Comparison of ENCODE assay signal across 8 mouse cellular contexts in the genomic region with DNA sequence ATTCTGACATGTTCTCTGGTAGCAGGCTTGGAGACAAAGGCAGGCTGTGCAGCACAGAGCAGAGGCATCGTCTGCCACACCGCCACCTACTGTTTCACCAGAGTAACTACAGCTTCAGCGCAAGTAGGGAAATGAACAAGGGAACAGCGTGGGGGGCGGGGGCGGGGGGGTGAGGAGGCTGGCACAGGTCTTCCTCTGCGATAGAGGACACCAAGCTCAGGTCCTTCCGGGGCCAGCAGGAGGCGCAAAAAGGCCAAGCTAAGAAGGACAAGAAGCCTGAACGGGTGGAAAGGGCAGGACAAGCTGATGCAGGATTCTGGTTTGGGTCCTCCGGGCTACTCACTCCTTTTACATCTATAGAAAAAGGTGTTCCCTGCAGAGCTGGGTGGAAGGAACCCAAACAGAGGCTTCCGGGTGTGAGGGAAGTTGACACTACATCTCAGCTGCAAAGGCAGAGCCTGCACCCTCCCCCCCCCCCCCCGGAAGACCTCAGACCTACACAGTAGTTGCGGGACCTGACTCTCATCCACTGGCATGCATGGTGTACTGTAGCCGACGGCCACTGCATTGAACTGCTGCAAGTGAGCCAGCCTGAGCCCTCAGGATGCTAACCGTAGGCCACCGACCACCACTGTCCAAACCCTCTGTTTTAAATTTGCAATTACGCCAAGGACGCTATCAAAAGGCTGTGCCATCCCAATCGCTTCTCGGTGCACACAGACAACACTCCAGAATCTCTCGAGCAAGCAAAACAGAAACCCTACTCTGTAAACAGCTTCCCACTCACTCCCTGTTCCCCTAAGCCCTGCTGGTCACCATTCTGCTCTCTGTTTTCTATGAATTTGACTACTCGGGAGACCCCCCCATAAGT.
DNase-seq lines count a peak whose midpoint lies in the region; ATAC-seq and TF ChIP-seq lines count a peak whose summit lies in the region.

No protein-coding gene starts in this region.

- H3K9me3 ChIP-seq in embryonic facial prominence, embryonic 10.5 days = no peaks in the 10 kb centered on the region
- H3K9me3 ChIP-seq in stomach, postnatal 0 days (ENCODE audit: control insufficient read depth, low read length) = no peaks in the 10 kb centered on the region

- H3K4me2 ChIP-seq in stomach, postnatal 0 days (replicated peaks; ENCODE audit: low read depth) = peak overlapping the region; percentile 66

- ATAC-seq in monocyte, adult 5-6 weeks (replicated peaks; ENCODE audit: insufficient number of reproducible peaks, low FRiP score, low TSS enrichment, poor library complexity, severe bottlenecking) = peak; percentile 65
- ATAC-seq in stomach, postnatal 0 days (ENCODE audit: low FRiP score, low TSS enrichment) = peak; percentile 87

- no peaks in the 10 kb centered on the region; the same call in 1 of the 2 replicates for H3K27me3 ChIP-seq in embryonic facial prominence, embryonic 10.5 days (replicated peaks; ENCODE audit: low read depth, poor library complexity, severe bottlenecking)
- no peaks in the 10 kb centered on the region for H3K27me3 ChIP-seq in stomach, postnatal 0 days (ENCODE audit: control insufficient read depth, insufficient read depth, low read length)

- H3K4me3 ChIP-seq in embryonic facial prominence, embryonic 10.5 days = peak overlapping the region; percentile 57
- H3K4me3 ChIP-seq in stomach, postnatal 0 days (ENCODE audit: low read depth, low read length) = peak overlapping the region; percentile 37

- 6% methylated on average over 24 of the region's 24 CpGs for WGBS in embryonic facial prominence, embryonic 10.5 days
- WGBS in stomach, postnatal 0 days = 6% methylated on average over 23 of the region's 24 CpGs

- H3K36me3 ChIP-seq in embryonic facial prominence, embryonic 10.5 days (replicated peaks) = no peaks in the 10 kb centered on the region
- H3K36me3 ChIP-seq in stomach, postnatal 0 days (ENCODE audit: control insufficient read depth, insufficient read depth, low read length) = no peaks in the 10 kb centered on the region

- H3K4me1 ChIP-seq in embryonic facial prominence, embryonic 10.5 days = peaks cover 11% of the 10 kb centered on the region
- no peaks in the 10 kb centered on the region for H3K4me1 ChIP-seq in stomach, postnatal 0 days (replicated peaks; ENCODE audit: control insufficient read depth, insufficient read depth)

- peak; percentile 51 for DNase-seq in 416B (ENCODE audit: low read depth)
- DNase-seq in adrenal gland, adult 8-10 months = peak; percentile 28
- DNase-seq in embryonic facial prominence, embryonic 10.5 days (ENCODE audit: low spot score) = peak; percentile 89
- DNase-seq in heart, adult 9 months (ENCODE audit: low spot score in 2 of 2) = peak; percentile 16 to 34
- peak; percentile 67 for DNase-seq in kidney, adult 9 months
- peak; percentile 63 for DNase-seq in liver
- DNase-seq in stomach, postnatal 0 days (ENCODE audit: low spot score) = peak; percentile 72

- H3K27ac ChIP-seq in embryonic facial prominence, embryonic 10.5 days (replicated peaks) = peak overlapping the region; percentile 82
- no peak overlapping the region for H3K27ac ChIP-seq in stomach, postnatal 0 days (replicated peaks)

- TF ChIP-seq CTCF in stomach, postnatal 0 days (IDR thresholded peaks at IDR 0.05; ENCODE audit: low read depth) = peak; percentile 81

- H3K9ac ChIP-seq in stomach, postnatal 0 days (ENCODE audit: low read length) = no peak overlapping the region

- no peak for TF ChIP-seq EP300 in stomach, postnatal 0 days (optimal IDR thresholded peaks at IDR 0.05)

Comparison
In these comparisons a context has a peak if more than half of its experiments do, and no peak if none do; other contexts are left out.
1. DNase-seq: peak in every context shown above with its lines; median percentile 89 in embryonic facial prominence, embryonic 10.5 days; 72 in stomach, postnatal 0 days; 67 in kidney, adult 9 months; 63 in liver; 51 in 416B; 28 in adrenal gland, adult 8-10 months; 25 in heart, adult 9 months.